Mouse (Mus musculus) ZHBTc4 (cell line): ENCODE results near the gene Ston1.
A peak's percentile ranks its signal among the peaks of the same experiment; 100 is the strongest.

Experiments
- DNase-seq: peaks from one replicate; pipeline ENCODE4 v3.0.0-alpha.2; 2011; ENCODE audit warnings: low read depth, low spot score

Gene Ston1

DNA sequence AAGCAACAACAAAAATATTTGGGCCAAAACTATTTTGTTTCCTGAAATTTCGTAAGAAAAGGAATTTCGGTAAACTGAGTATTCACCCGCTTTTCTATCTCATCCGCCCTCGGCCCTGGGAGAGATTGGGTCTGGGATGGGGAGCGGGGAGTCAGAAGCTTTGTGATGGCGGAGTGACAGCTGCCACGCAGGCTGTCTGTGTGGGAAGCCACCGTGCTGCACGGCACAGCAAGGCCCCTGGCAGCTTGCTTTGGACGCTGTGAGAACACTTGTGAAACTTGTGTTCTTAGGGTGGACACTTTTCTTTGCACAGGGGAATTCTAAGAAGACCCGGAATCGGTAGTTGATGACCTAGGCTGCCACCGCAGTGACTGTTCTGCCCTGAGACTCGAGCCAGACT, 10.1 kb upstream of the Ston1 start:
- DNase-seq: peak; percentile 16

DNA sequence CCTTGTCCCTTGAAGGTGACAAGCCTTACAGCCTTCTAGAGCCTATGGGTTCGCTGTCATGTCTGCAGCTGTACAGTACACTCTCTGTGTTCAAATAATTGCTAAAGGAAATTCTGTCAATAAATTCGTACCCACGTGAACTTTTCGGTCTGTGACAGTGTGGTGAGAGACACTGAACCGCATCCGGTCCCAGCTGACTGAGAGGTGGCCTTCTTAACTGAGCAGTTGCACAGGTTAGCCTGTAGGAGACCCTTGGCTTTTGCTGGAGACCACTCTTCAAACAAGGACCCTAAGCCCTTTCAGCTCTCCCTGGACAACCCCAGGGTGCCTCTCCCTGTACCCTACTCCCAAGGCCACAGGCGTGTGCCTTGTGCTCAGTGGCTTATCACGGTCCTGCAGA, 9.3 kb upstream of the Ston1 start:
- DNase-seq: no peak

DNA sequence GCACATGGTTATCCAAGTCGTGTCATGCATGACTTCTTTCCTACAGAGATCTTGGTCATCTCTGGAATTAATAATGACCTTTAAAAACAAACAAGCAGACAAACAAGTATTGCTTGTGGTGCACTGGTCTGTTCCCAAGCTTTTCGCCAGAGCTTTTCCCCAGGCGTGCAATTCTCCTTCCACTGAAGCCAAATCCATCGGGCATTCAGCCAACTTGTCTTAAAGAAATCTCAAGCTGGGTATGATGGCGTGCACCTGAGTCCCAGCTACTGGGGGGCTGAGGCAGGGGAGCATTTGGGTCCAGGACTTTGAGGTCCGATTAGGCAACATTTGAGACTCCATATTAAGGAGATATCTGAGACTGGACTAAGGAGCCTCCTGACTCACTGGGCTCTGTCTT, 7.2 kb upstream of the Ston1 start:
- no peak for DNase-seq

DNA sequence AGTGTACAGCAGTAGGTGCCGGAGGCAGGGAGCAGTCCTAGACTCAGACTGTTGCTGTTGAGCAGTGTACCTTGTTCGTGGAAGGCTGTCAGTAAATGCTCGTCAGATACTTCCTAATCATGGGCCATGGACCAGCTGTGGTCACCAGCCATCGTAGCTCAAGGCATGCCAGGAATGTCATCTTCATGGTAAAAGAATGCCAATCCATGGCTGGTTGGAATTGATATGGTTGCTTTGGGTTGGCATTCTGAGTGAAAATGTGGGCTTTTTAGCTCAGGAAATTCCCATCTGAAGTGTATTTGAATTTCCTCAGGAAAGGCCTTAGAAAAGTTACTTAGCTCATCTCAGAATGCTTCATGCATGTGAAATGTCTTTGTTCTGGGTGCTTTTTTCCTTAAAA, 2.4 kb upstream of the Ston1 start:
- DNase-seq: no peak

DNA sequence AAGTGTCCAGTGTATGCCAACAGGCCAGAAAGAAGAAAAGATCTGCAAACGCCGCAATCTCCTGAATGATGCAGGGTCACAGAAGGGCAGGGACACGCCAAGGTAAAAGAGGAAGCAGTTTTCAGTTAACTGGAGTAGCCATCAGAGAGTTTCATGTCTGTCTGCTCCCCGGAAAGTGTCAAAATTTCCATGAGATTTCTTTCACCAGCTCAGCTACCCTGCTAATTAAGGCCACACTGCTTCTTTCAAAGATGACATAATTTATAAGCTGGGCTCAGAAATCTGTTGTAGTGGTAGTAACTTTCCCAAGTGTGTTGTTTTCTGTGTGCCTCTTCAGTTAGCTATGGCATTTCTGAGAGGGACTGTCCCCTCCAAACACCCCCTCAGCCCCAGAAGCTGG, 1.4 kb upstream of the Ston1 start:
- DNase-seq: no peak

DNA sequence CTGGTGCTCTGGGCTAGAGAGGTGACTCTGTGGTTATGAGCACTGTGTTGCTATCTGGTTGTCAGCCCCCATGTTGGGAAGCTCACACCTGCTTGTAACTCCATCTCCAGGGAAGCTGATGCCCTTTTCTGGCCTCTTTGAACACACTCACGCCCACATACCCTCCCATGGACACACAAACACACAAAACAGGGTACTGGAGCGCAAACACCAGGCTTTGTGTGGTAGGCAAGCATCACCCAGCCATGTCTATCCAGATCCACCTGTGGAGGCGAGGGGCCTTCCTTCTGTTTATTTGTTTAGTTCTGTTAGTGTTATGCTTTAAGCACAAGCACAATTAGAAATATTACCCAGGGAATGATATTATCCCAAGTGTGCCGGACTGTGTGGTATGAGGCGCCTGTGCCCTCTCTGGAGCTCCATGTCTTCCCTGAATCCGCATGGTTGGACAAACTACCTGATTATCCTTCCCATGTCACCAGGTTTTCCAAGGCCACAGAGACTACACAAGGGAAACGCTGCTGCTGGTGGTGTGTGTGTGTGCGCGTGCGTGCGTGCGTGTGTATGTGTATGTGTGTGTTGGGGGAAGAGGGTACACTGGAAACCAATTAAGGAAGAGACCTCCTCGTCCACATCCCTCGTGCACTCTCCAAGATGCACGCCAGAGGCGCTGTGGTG, 801 bp upstream of the Ston1 start:
- DNase-seq: no peak

DNA sequence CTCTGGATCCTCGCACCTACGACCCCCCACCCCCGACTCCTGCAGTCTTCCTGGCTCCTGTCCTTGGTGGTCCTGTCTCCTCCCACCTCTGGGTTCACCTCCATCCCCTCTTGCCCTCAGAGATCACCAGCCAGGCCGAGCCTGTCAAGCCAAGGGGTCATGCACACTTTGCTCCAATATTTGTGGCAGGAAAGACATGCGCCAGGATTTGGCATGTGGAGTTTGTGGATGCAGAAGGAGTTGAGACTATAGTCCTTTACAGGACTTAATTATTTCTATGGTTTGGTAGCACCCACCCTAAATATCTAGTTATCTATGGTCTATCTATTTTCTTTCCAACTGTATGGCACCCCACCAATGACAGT, 554 bp downstream of the Ston1 start:
- peak; percentile 32 for DNase-seq

DNA sequence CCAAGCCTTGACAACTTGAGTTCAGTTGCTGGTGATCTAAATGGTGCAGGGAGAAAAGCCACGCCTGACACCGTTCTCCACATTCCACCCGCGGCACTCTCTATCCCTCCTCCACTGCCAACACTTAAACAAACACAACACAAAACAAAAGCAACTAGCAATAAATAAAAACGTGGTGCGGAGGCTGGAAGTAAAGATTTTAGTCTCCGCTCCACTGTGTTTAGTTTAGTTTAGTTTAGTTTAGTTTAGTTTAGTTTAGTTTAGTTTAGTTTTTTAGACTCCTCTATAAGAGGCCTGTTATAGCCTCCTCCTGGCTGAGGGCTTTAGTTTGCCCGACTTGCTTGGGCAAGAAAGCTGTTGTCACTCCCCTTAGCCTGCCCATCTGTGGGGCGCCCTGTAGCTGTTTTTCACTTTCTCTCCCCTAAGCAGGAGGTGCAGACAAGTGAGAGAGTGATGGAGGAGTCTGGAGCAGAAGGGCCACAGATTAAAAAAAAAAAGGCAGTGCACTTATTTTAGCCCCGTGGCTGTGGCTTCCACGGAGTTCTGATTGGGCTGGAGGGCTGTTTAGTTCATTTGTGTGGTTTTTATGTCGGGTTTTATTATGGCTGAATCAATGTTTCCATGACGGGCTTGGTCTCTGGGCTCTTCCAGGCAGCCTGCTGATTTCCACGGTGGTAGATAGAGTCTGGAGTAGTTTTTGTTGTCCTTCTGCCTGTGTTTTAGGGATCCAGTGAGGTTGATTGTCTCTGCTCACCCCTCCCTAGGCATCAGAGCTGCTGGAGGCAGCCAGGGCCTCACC, 1.3 kb downstream of the Ston1 start:
- DNase-seq: no peak

DNA sequence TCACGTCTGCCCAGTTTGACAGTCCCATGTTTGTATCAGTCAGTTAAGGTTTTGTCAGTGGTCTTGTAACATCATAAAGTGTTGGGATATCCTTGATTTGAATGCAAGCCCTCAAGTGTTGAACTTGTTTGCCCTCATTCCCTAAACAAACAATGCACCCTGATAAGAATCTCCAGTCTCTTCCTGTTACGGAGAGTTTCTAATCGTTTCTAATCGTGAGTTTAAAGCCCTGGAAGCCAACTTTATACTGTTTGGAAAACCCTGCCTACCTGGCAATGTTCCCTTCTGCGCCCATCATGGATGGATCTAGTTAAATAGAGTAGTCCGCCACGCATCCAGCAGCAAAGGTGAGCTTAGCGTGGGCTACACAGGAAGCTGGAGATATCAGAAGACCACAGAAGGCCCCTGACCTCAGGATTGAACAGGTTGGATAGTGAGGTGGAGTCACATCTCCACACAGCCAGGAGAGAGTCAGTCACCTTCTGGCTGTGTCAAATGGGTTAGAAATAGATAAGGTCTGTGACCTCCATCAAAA, 3.1 kb downstream of the Ston1 start:
- no peak for DNase-seq

DNA sequence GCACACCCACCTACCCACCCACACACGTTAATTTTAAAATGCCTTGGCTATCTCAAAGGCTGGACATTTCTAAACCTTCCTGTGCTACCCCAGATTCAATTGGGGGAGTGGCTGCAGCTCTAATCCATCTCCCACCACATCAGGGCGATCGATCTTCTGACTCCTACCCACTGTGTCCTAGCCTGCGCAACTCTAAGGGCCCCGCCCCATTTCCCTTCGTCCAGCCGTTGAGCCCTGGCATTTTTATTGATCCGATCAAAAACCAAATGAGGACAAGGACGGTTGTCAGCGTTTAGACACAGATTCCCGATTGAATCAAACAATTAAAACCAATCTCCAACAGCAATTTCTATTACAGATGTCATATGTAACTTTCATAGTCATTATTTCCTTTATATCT, 6.5 kb downstream of the Ston1 start:
- DNase-seq: no peak

DNA sequence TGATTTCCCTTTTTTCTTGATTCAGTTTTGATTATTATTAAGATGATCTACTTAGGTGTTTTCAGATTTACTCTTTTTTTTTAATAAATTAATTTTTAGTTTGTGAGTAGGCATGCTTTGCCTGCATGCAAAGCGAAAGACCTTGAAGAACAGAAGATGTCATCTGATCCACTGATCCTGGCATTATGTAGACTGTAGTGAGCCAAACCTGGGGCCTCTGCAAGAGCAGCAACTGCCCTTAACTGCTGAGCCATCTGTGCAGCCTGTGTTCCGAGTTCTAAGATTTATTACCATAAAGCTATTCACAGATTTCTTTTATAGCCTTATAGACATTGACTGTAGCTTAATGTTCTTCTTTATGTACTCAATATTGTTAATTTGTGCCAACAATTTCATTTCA, 8.6 kb downstream of the Ston1 start:
- no peak for DNase-seq

DNA sequence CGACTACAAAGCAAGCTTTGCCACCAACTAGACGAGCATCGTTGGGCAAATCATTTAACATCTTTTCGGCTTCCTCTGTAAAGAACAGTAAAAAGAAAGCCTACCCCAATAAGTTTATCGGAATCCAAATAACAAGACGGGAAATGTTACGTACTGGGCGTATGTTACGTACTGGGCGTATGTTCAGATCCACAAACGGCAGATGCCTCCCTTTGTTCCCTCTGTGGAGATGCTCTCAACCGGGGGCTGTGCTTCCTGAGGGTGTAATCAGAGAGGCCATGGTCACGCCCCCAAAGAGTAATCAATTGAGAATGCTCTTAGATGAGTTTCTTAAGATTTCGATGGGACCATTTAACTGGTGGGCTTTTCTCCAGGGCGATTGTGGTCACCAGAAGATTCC, 11.9 kb downstream of the Ston1 start:
- DNase-seq: peak; percentile 84

DNA sequence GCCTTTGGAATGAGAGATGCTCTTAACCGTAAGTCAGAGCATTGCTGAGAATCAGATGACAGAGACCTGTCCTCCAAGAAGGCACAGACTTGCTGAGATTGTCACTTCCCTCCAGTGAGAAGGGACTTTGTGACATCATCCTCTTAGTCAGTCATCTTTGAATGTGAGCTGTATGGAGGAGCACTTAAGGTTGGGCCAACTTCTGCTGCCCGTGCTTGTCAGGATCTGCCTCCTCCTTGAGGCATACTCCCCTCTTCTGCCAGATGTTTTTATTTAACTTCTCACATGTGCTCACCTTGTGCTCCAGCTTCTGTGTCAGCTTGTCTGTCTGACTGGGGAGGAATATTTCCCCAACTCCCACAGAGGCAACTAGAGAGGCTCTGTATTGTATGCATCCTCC, 13.6 kb downstream of the Ston1 start:
- no peak for DNase-seq

DNA sequence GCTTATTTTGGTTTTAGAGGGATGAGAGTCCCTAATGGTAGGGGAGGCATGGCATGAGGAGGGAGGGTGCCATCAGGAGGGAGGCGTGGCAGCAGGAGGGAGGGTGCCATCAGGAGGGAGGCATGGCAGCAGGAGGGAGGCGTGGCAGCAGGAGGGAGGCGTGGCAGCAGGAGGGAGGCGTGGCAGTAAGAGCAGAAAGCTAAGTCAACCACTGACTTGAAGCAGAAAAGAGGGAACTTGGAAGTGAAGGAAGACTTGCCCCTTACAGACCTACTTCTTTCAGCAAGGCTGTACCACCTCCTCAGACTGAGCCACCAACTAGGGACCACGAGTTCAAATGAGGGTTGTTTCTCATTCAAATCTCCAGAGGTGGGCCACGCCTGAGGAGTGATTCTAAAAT, 15.7 kb downstream of the Ston1 start:
- peak; percentile 74 for DNase-seq

DNA sequence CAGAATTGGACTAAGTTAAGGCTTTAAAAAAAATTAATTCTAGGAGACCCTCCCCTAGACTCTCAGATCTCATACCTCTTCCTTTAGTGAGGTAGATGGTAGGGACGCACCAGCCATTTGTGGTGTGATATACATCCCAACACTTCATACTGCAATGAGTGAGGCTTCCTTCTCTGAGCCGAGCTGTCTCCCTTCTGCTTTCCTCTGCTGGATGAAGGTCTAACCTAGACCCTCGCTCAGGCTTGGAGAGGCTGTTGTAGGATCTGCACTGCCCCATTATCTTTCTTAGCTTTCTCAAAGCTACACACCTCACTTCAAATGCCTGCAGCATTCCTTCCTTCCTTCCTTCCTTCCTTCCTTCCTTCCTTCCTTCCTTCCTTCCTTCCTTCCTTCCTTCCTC, 16.2 kb downstream of the Ston1 start:
- DNase-seq: peak; percentile 76

DNA sequence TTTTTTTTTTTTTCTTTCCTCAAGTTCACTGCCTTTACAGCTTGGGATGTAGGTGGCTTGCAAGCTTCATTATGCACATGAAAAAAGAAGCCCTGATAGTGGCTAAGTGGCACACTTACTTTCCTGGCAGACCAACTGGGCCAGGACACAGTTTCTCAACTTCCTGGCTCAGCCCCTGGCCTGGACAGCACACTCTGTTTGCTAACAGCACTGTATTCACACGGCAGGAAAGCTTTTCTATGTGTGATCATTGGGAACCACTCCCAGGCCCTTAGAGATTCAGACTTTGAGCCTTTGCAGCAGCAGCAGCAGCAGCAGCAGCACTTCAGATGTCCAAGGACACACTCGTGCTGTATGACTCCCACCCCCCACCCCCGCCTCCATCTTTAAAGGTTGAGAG, 16.8 kb downstream of the Ston1 start:
- peak; percentile 56 for DNase-seq

DNA sequence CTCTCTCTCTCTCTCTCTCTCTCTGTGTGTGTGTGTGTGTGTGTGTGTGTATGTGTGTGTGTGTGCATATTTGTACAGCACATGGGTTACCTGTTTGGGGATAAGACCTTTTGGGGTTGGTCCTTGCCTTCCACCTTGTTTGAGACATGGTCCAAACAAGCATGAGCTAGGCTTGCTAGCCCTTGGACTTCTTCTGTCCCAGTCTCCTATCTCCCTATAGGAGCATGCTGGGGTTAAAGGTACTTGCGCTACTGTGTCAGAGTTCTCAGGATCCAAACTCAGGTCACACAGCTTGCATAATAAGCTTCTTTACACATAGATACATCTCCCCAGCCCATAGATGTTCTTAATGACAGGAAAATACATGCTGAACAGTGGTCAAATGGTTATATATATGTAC, 17.2 kb downstream of the Ston1 start:
- no peak for DNase-seq

DNA sequence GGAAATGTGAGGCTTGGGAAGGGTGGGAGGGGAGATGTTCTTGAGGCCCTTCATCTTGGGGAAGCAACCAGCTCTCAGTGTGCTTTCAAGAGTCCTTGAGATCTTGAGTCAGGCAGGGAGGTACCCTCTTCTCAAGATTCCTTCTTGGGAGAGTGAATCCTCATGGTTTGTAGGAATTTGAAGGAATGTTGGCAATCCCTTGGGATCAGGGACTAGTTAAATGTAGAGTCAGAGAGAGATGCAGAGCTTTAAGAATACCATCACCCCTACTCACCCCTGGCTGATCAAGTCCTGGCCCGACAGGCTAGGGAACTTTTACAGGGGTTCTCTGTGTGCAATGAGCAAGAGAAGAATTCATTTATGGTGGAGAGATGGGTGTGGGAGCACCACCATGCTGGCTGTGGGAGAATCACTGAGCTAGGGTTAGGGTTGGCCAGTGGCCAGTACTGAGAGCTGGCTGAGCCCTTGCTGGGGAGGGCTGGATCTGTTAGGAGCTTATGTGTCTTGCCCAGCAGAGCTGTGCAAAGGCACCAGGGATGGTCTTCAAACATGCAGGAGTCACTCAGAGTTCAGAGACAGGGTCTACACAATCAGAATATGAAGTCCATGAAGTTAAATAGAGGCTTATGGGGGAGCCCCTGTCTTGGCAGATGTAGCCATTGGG, 18.1 kb downstream of the Ston1 start:
- no peak for DNase-seq

DNA sequence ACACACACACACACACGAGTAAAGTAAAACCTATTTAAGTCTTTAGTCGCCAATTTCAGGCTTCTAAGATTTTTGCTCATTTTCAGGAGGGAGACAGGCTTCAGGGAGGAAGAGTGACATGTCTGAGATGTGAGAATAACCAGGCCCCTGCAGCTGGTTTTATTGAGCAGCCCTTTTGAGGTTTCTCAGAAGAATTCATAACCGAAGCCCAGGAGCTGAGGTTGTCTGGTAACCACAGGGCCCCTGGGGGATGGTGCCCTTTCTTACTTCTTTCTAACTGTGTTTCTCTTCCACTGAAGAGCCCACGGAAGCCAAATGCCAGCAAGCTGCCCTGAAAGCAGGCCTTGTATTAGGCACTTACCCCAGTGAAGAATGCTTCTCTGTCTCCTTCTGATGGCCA, 23.5 kb downstream of the Ston1 start:
- DNase-seq: no peak

DNA sequence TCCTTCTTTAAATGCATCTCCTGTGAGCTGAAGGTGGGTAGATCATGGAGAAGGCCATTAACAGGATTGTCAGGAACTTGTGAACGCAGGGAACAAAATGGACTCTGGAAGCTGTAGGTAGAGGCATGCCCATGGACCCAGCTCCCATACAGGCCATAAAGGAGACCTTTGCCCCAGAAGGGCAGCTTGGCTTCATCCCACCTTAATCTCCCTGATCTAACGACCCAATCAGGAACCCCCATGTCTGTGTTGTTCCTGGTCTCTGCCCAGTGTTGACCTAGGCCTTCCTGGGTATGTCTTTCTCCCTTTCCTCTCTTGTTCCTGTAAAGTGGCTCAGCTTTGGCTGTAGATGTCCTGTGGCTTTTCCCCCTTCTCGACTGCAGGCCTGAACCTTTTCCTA, 23.9 kb downstream of the Ston1 start:
- DNase-seq: no peak

DNA sequence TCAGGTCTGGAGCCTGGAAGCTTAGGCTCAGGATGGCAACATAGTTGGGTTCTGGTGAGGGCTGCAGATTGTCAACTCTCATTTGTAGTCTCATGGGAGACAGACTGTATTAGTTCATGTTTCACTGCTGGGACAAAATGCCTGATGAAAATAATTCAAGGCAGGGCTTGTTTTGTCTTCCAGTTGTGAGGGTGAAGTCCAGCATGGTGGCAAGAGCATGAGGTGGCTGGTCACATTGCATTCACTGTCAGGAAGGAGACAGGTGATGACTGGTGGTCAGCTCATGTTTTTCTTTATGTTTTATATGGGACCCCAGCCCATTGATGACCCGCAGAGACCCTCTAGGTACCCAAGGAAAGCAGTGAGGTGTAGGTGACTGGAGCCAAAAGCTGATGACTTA, 25.2 kb downstream of the Ston1 start:
- no peak for DNase-seq

DNA sequence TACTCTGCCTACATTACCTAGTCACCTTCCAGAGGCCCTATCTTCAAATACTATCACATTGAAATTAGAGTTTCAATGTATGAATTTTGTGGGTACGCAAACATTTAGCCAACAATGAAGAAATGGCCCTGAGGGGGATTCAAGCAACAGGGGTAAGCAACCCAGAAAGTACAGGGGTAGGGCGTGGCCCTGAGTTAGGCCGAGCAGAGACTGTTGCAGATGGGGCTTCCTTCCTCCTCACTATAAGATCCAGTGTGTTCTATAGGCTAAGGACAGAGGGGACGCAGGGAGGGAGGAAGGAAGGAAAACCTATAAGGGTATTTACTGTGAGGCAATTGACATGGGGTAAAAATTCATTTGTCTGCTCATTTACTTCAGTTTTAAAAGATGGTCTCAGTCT, 26.9 kb downstream of the Ston1 start:
- DNase-seq: no peak

DNA sequence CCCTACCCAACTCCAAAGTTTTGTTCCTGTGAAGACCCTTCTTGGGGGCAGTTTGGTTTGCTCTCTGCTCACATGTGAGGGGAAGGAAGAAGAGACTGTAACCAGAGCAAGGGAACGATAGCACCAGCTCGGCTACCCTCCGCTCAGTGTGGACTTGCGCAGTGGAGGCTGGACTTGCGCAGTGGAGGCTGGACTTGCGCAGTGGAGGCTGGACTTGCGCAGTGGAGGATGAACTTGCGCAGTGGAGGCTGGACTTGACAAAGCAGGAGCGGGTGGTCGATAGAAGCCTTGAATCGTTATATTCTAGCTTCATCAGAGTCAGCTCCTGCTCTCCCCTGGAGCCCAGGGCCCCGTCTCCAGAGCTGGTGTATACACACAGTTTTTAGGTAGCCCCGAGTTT, 27.9 kb downstream of the Ston1 start:
- DNase-seq: peak; percentile 31
